Mouse (Mus musculus): ENCODE measurements at regions not wholly inside any gene's neighbourhood (a gene's known extent, or its start where the extent isn't known, plus 50 kb on each side); places are given as distances from the start of the nearest gene placed in this dataset.
A peak's percentile ranks its signal among the peaks of the same experiment; 100 is the strongest.

- TF ChIP-seq CTCF (IDR thresholded peaks at IDR 0.05; ENCODE audit: borderline replicate concordance, insufficient read depth, low read length) (no peak), POLR2A (IDR thresholded peaks at IDR 0.05; ENCODE audit: low read depth, low read length) (no peak)
- Histone ChIP-seq H3K4me1 (ENCODE audit: control insufficient read depth, insufficient read depth, low read length) (peaks cover 12% of the 10 kb centered on the region), H3K27ac (ENCODE audit: insufficient read depth, low read length) (0 out of 2 replicates have a peak overlapping the region, but pooled peaks have one; percentile 5), H3K4me3 (ENCODE audit: insufficient read depth, low read length) (no peak overlapping the region)
These were observed 355.6 kb upstream of the Cited2 start for GRCm38 (mm10) chr10:17367430-17367829.

- no peak overlapping the region for H3K27ac ChIP-seq (ENCODE audit: insufficient read depth, low read length)
- no peak for TF ChIP-seq POLR2A (IDR thresholded peaks at IDR 0.05; ENCODE audit: low read depth, low read length)
- TF ChIP-seq CTCF (IDR thresholded peaks at IDR 0.05; ENCODE audit: borderline replicate concordance, insufficient read depth, low read length) = no peak
- H3K4me1 ChIP-seq (ENCODE audit: control insufficient read depth, insufficient read depth, low read length) = peaks cover 12% of the 10 kb centered on the region
- no peak overlapping the region for H3K4me3 ChIP-seq (ENCODE audit: insufficient read depth, low read length)
These were observed 354.4 kb upstream of the Cited2 start for GRCm38 (mm10) chr10:17368636-17369035.

- Histone ChIP-seq H3K4me3 (ENCODE audit: insufficient read depth, low read length) (no peak overlapping the region), H3K27ac (ENCODE audit: insufficient read depth, low read length) (no peak overlapping the region), H3K4me1 (ENCODE audit: control insufficient read depth, insufficient read depth, low read length) (no peaks in the 10 kb centered on the region)
- TF ChIP-seq POLR2A (IDR thresholded peaks at IDR 0.05; ENCODE audit: low read depth, low read length) (no peak), CTCF (IDR thresholded peaks at IDR 0.05; ENCODE audit: borderline replicate concordance, insufficient read depth, low read length) (no peak)
These were observed 350.1 kb upstream of the Cited2 start for GRCm38 (mm10) chr10:17372905-17373304.

- H3K4me1 ChIP-seq (ENCODE audit: control insufficient read depth, insufficient read depth, low read length) = no peaks in the 10 kb centered on the region
- H3K4me3 ChIP-seq (ENCODE audit: insufficient read depth, low read length) = no peak overlapping the region
- H3K27ac ChIP-seq (ENCODE audit: insufficient read depth, low read length) = no peak overlapping the region
- TF ChIP-seq POLR2A (IDR thresholded peaks at IDR 0.05; ENCODE audit: low read depth, low read length) (no peak), CTCF (IDR thresholded peaks at IDR 0.05; ENCODE audit: borderline replicate concordance, insufficient read depth, low read length) (no peak)
These were observed 349.0 kb upstream of the Cited2 start for GRCm38 (mm10) chr10:17374047-17374446.

- Histone ChIP-seq H3K4me1 (ENCODE audit: control insufficient read depth, insufficient read depth, low read length) (peaks cover 3% of the 10 kb centered on the region; the same call in 1 of the 2 replicates), H3K4me3 (ENCODE audit: insufficient read depth, low read length) (no peak overlapping the region), H3K27ac (ENCODE audit: insufficient read depth, low read length) (no peak overlapping the region)
- TF ChIP-seq CTCF (IDR thresholded peaks at IDR 0.05; ENCODE audit: borderline replicate concordance, insufficient read depth, low read length) (no peak), POLR2A (IDR thresholded peaks at IDR 0.05; ENCODE audit: low read depth, low read length) (no peak)
These were observed 340.0 kb upstream of the Cited2 start for GRCm38 (mm10) chr10:17382990-17383389.

GRCm38 (mm10) chr10:17385181-17385580 is 337.8 kb upstream of the Cited2 start:
- peak overlapping the region; percentile 6; the same call in 1 of the 2 replicates for H3K27ac ChIP-seq (ENCODE audit: insufficient read depth, low read length)
- no peak for TF ChIP-seq CTCF (IDR thresholded peaks at IDR 0.05; ENCODE audit: borderline replicate concordance, insufficient read depth, low read length)
- TF ChIP-seq POLR2A (IDR thresholded peaks at IDR 0.05; ENCODE audit: low read depth, low read length) = no peak
- H3K4me1 ChIP-seq (ENCODE audit: control insufficient read depth, insufficient read depth, low read length) = peaks cover 3% of the 10 kb centered on the region; the same call in 1 of the 2 replicates
- no peak overlapping the region for H3K4me3 ChIP-seq (ENCODE audit: insufficient read depth, low read length)

DNA sequence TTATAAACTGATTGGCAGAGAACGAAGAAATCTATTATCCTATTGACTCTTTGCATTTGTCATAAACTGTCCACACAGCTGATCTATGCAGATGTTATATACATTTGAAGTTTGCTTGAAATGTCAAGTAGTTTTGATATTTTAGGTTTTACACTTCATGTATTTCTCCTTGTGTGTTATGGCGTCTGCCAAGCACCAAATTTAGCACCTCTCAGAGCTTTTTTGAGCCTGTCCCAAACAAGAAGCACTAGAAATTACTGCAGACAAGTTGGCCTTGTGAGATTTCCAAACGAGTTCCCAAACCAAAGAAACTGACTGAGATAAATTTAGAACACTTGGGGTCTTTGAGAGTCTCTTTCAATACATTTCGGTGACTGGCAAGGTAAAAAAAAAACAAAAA is 335.7 kb upstream of the Cited2 start:
- no peak for TF ChIP-seq CTCF (IDR thresholded peaks at IDR 0.05; ENCODE audit: borderline replicate concordance, insufficient read depth, low read length)
- TF ChIP-seq POLR2A (IDR thresholded peaks at IDR 0.05; ENCODE audit: low read depth, low read length) = no peak

GRCm38 (mm10) chr10:17395495-17396224 is 327.4 kb upstream of the Cited2 start:
- H3K27ac ChIP-seq (ENCODE audit: insufficient read depth, low read length) = no peak overlapping the region
- H3K4me3 ChIP-seq (ENCODE audit: insufficient read depth, low read length) = no peak overlapping the region
- TF ChIP-seq CTCF (IDR thresholded peaks at IDR 0.05; ENCODE audit: borderline replicate concordance, insufficient read depth, low read length) = no peak
- no peak for TF ChIP-seq POLR2A (IDR thresholded peaks at IDR 0.05; ENCODE audit: low read depth, low read length)

More for the DNA sequence above, 335.7 kb upstream of the Cited2 start:
- H3K27ac ChIP-seq (ENCODE audit: insufficient read depth, low read length) = no peak overlapping the region
- peaks cover 3% of the 10 kb centered on the region; the same call in 1 of the 2 replicates for H3K4me1 ChIP-seq (ENCODE audit: control insufficient read depth, insufficient read depth, low read length)
- no peak overlapping the region for H3K4me3 ChIP-seq (ENCODE audit: insufficient read depth, low read length)

DNA sequence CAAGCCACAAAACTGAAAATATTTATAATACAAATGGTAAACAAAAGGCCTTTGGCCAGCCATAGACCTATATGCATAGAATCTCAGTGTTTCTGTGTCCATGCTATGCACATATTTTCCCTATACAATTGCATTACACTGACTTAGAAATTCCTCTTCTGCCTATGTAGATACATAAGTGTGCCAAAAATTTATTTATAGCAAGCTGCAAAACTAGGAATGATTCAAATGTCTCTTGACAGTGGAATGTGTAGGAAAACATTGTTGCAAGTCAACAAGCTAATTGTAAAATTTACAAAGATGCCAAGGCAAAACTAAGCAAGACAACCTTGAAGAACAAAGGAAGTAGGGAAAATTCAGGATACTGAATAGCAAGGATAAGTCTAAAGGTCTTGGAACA is 319.1 kb upstream of the Cited2 start:
- no peak for TF ChIP-seq POLR2A (IDR thresholded peaks at IDR 0.05; ENCODE audit: low read depth, low read length)
- TF ChIP-seq CTCF (IDR thresholded peaks at IDR 0.05; ENCODE audit: borderline replicate concordance, insufficient read depth, low read length) = no peak
- no peak overlapping the region for H3K4me3 ChIP-seq (ENCODE audit: insufficient read depth, low read length)
- no peaks in the 10 kb centered on the region for H3K4me1 ChIP-seq (ENCODE audit: control insufficient read depth, insufficient read depth, low read length)
- no peak overlapping the region for H3K27ac ChIP-seq (ENCODE audit: insufficient read depth, low read length)

More at GRCm38 (mm10) chr10:17395495-17396224, 327.4 kb upstream of the Cited2 start:
- H3K4me1 ChIP-seq (ENCODE audit: control insufficient read depth, insufficient read depth, low read length) = no peaks in the 10 kb centered on the region

DNA sequence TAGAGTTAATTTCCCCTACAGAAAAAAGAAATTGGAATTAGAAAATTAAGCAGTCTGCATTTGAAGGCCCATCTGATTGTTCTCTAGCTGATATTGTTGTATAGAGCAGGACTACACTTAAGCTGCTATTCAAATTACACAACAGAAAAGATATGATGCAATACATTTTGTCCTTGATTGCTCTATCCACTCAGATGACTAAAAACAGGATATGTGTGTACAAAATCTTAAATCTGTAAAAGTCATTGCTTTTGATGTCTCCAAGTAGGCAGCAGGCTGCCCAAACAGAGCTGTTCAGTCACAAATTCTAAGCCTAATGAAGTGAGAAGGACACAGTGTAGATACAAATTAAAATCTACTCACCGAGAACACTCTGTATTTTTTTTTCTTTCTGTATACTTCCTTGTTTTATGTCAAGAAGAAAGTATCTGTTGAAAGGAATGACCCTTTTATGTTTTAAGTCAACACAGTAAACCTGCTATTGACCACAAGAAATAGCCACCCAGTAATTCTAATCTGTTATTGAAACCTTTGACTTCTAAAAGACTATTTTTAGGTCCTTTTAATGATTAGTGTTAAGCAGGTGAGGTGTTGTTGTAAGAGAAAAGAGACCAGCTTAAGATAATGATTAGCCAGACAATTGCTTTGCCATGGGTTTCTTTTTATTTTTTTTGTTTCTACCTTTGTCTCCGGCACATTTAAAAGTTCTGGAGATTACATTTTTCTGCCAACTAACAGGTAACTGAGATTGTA is 315.0 kb upstream of the Cited2 start:
- Histone ChIP-seq H3K27ac (ENCODE audit: insufficient read depth, low read length) (no peak overlapping the region), H3K4me1 (ENCODE audit: control insufficient read depth, insufficient read depth, low read length) (no peaks in the 10 kb centered on the region), H3K4me3 (ENCODE audit: insufficient read depth, low read length) (no peak overlapping the region)
- TF ChIP-seq POLR2A (IDR thresholded peaks at IDR 0.05; ENCODE audit: low read depth, low read length) (no peak), CTCF (IDR thresholded peaks at IDR 0.05; ENCODE audit: borderline replicate concordance, insufficient read depth, low read length) (no peak)
